Mouse (Mus musculus): ENCODE data around the gene Haus7.
A peak's percentile ranks its signal among the peaks of the same experiment; 100 is the strongest.

Haus7 gene

DNA sequence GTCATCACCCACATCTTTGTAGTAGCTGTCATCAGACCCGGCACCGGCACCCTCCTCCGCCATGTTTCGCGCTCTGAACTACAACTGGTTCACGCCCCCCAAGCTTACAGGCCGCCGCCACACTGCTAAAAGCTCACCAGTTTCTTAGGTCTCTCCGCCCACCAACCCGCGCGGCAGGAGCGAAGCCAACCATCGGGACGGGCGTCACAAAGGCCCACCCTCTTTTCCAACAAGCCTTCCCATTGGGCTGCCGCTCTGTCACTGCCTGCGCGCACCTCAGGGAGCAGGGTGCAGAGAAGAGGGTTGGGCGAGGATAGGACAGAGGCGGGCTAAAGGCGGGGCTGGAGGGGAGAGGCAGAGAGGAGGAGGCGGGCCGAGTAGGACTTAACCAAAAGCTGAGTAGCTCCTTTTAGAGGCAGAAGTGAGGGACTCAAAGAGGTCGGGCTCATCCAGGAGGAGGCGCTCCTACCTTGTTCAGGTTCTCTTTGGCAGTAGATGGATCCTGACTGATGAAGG lies at the start of gene Haus7:
TSS of gene Haus7 (minus strand) at position 168 of the 516 bp plus-strand sequence.
- peak; percentile 97 for DNase-seq (ENCODE audit: inconsistent ontology term)

DNA sequence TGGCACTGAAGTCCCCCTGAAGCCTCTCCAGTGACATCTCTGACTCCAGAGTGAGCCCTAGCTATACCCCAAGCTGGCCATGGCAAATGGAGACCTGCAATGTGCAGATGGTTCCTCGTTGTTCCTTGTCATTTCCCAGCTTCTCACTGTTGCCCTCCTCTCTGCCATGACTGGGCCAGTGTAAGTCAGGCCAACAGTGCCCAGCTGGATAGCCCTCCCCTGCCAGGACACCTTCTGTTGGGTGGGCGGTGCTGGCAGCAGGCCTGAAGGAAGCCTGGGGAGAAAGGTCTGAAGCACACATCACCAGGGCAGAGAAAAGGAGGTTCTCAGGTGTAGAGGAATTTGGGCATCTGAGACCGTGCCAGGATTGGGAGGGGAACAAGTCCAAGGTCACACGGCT lies 47.7 kb upstream of the Haus7 start:
- DNase-seq (ENCODE audit: inconsistent ontology term), result no peak

DNA sequence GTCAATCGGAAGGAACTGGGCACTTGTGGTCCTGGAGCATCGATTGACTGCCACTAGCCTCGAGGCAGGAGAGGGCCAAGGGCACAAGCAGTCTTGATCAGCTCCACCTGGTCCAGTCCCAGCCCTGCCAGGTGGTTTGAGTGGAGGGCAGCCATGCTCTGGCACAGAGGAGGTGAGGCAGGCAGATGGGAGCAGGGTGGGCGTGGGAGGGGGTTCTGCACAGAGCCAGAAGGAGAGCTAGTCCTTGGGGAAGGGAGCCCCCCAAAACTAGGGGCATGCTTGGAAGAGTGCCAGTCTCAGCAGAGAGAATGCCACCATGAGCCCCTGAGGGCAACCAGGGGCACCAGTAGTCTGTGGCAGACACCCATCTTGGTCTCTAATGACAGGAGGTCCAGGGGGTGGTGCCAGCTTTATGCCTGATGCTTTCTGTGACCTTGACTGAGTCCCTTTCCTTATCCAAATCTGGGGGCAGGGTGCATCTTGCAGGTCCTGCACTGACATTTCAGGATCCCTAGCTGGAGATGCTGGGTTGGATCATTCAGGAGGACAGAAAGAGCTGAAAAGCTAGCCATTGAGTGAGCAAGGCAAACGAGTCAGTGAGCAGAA lies 46.4 kb upstream of the Haus7 start:
- no peak for DNase-seq (ENCODE audit: inconsistent ontology term)

DNA sequence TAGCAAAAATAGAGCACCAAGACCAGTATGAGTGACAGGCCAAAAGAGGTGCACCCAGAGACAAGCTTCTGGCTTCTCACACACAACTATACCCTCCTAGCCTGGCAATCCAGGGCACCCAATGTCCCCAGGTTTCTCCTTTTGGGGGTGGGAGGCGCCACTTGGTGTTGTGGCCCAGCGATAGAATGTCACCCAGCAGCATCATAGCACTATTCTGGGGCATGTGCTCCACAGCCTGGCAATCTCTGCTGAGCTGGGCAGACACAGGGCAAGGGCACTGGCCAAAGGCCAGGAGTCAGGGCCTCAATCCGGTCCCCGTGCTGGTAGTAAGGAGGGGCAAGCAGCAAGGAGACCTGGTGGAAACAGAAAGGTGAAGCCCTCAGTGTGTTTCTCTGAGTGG lies 37.9 kb upstream of the Haus7 start:
- no peak for DNase-seq (ENCODE audit: inconsistent ontology term)

DNA sequence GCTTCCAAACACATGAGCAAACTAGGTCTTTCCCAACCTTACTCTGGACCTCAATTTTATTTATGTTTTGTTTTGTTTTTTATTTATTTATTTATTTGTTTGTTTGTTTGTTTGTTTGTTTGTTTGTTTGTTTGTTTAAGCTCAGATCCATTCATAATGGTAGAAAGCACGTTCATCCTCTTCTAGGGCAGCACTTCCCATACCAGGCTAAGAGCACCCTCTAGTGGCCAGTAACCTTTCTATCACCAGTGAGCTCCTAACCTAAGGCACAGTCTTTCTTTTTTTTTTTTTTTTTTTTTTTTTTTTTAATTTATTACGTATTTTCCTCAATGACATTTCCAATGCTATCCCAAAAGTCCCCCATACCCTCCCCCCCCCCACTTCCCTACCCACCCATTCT lies 34.7 kb upstream of the Haus7 start:
- peak; percentile 74 for DNase-seq (ENCODE audit: inconsistent ontology term)

DNA sequence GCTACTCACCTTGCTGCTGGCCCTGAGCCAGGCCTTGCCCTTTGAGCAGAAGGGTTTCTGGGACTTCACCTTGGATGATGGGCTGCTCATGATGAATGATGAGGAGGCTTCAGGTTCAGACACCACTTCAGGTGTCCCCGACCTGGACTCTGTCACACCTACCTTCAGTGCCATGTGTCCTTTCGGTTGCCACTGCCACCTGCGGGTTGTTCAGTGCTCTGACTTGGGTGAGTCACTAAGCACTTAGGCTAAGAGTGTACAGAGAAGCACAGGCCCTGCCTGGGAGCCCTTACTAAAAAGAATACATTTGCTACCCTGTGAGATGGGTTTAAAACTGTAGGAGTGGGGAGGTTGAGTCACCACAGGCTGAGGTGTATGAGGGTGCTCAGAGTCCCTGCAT lies 32.0 kb upstream of the Haus7 start:
- DNase-seq (ENCODE audit: inconsistent ontology term), result no peak

DNA sequence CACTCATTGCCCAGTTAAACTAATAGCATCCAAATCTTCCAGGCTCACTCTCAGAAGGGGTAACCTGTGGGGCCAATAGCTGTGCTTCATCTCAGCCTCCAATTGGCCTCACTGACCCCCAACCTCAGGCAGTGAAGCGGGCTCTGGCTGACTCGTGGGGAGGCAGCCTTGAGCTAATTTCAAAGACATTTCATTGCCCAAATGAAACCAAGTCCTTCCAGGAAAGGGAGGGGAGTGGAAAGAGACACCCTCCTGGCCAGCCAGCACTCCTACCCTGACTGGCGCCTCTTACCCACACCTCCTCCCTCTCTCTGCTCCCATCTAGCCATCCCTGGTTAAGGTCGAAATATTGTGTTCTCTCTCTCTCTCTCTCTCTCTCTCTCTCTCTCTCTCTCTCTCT lies 31.3 kb upstream of the Haus7 start:
- no peak for DNase-seq (ENCODE audit: inconsistent ontology term)

DNA sequence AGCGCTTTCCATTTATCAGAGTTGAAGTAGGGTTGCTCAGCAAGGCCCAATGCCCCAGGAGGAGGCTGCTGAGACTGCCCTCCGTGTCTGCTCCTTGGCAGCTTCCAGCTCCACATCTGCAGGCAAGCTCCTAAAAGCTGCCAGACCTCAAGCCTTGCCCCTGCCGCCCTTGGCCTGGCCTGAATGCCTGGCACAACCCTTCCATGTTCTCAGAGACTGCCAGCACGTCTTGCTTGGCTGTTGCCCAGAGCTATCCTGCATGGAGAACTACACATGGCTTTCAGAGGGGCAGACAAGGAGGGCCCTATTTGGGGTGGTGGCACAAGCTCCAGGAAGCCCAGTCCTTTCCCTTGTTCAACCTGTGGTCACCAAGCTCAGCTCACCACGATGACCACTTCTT lies 28.1 kb upstream of the Haus7 start:
- peak; percentile 57 for DNase-seq (ENCODE audit: inconsistent ontology term)

DNA sequence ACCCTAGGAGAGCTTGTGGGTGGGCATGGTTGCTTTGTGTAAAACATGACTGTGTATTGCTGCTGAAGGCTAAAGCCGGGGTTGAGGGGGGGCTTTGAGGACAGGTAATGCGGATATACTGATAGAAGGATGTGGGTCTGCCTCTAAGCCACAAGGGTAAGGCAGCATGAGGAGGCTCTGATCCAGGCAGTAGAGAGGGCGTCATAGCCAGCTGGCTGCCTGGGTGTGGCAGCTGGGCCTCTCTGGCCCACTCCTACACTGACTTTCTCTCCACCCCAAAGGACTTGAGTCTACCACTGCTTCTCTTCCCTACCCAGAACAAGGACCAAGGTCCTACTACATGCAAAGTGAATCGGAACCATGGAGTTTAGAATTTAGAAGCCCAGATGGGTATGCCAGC lies 26.0 kb upstream of the Haus7 start:
- no peak for DNase-seq (ENCODE audit: inconsistent ontology term)

DNA sequence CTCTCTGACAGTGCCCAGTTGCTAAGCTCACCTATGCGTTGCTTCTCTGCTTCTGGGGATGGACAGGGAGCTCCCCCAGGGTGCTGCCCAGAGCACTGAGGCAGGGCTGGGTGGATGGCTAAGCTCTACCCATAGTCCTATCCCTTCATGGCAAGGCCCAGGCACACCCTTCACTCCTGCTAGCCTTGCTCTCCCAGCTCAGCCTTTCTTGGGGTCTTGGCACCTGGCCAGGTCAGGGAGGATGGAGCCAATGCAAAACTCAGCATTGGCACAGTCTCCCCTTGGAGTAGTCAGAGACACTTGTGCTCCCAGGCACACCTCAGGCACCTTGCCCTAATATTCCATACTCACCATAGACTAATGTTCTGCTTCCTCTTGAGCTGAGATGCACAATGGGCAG lies 25.2 kb upstream of the Haus7 start:
- no peak for DNase-seq (ENCODE audit: inconsistent ontology term)

DNA sequence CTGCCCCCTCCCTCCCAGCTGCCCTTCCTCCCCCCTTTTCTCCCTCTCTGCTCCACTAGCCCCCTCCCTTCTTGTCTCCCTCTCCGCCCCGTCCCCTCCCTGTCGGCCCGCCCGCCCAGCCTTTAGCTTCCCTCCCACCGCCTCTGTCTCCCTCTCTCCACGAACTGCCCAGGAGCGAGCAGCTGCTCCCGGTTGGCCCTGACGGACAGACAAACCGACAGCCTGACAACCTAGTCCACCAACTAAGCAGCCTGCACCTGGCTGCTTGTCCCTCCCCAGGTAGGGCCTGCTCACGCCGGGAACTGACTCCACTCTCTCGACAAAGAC lies 24.6 kb upstream of the Haus7 start, which contains the start of gene Bgn:
TSS of gene Bgn (plus strand) at position 119 of the 327 bp plus-strand sequence.
- DNase-seq (ENCODE audit: inconsistent ontology term), result no peak

DNA sequence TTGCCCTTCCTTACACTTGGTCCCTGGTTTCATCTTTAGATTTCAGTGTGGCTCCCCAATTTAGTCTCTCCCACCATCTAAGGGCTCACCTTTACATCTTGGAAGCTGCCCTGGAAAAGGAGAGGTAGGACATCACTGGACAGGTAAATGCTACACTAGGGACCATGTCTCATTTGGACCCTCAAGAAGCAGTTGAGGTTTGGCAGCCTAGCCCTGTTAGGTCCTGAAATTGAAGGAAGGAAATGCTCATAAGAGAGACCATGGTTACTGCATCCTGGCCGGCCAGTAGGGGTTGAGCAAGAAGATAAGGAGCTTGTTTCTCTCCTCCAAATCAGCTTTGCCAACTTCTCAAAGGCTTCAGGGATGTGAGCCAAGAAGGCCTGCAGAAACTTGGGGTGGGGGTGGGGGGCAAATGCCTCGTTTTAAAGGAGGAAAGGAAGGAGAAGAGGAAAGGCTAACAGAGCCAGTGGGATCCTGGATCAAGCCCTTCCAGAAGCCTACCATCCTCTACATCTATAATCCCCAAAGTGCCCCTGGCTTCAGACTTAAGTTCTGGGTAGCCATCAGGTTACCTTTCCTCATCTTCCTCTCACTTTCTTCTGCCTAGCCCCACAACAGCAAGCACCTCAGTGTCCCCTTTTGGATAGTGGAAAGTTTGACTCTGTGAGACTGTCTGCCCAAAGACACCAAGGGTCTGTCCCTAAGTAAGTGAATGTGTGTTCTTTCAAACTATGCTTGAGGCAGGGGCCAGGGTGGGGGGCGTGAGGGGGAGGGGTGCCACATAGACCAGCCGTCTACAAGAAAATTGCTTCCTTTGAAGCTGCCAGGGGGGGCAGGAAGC lies 24.0 kb upstream of the Haus7 start:
- no peak for DNase-seq (ENCODE audit: inconsistent ontology term)

DNA sequence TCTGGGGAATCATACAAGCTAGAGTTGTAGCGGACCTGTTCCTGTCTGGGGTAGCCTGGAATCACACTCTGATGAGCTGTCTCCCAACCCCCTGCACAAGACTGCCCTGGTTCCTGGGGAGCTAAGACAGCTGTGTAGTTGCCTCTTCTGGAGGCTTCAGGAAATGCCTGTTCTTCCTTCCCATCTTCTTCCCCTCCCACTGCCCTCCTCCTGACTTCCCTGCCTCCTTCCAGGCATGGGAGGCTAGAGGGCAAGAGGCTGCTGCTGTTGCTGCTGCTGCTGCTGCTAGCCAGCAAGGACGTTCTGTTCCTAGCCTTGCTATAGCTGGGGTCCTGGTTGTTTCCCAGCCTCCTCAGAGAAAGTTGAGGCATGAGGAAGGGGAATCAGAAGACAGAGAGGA lies 21.5 kb upstream of the Haus7 start:
- no peak for DNase-seq (ENCODE audit: inconsistent ontology term)

DNA sequence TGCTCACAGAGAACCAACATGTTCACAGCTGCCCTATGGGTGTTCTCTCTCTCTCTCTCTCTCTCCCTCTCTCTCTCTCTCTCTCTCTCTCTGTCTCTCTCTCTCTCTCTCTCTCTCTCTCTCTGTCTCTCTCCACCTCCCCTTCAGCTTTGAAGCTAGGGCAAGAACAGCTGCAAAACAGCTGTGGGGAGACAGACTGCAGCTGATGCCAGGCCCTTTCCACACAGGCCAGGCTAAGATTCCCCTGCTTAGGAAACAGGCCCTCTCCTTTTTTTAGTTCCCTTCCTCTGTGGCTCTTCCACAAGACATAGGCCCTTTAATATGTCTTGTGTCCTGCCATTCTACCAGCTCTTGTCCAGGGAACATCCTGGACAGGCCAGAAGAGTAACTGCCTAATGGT lies 20.8 kb upstream of the Haus7 start:
- DNase-seq (ENCODE audit: inconsistent ontology term), result no peak

DNA sequence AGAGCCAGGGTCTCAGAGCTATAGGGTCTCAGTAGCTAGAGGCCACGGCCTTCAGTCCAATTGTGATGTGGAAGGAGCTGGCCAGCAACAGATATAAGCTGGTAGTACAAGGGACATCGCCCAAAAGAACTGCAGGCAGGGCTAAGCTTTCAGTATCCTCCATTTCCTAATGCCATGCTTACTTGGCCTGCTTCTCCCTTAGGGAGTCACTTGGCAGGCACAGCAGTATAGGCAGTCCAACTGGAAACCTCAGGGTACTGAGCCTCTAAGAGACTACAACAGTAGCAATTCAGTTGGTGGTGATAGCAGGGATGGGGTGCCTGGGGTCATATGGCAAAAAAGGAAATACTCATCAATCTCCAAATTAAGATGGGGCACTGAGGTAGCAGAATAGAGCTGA lies 18.7 kb upstream of the Haus7 start:
- no peak for DNase-seq (ENCODE audit: inconsistent ontology term)

DNA sequence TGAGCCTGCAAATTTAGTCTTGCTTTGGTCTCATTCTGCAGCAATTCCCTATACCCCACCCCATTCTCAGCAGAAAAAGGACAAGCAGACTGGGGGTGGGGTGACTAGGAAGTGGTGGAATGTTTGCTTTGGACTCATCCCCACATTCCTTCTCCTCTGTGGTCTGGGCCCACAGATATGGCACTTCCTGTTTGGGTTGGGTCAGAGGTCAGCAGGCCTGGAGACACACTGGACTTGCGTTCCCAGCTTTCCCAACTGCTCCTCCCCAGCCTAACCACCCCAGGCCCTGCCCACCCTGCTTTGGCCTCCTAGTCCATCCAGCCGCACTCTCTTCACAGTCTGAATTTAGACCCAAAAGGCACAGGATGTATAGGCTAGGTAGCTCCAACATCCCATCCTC lies 17.8 kb upstream of the Haus7 start:
- DNase-seq (ENCODE audit: inconsistent ontology term), result peak; percentile 86

DNA sequence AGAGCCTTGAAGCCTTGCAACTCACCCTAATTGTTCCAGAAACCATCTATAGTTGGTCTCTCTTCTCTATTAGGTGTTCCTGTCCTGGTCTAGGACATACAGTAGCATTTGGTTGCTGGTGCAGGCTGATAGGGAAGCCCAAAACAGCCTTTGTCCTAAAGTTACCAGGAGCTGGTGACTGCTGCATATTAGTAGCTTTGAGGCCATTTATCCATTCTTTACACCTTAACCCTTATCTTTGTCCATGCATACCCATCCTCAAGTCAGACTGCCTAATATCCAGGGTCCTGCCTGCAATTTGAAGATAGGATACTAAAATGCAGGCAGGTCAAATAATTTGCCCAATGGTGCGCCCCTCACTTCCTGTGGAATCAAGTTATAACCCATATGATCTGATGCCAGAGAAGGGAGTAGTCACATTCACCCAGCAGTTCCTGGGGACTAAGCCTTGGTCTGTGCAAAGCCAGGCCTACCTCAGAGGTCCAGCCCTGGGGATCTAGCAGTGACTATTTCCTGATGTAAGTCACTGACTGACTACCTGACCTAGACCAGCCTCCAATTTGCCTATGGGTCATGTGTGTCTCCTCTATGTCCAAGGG lies 16.9 kb upstream of the Haus7 start:
- no peak for DNase-seq (ENCODE audit: inconsistent ontology term)

DNA sequence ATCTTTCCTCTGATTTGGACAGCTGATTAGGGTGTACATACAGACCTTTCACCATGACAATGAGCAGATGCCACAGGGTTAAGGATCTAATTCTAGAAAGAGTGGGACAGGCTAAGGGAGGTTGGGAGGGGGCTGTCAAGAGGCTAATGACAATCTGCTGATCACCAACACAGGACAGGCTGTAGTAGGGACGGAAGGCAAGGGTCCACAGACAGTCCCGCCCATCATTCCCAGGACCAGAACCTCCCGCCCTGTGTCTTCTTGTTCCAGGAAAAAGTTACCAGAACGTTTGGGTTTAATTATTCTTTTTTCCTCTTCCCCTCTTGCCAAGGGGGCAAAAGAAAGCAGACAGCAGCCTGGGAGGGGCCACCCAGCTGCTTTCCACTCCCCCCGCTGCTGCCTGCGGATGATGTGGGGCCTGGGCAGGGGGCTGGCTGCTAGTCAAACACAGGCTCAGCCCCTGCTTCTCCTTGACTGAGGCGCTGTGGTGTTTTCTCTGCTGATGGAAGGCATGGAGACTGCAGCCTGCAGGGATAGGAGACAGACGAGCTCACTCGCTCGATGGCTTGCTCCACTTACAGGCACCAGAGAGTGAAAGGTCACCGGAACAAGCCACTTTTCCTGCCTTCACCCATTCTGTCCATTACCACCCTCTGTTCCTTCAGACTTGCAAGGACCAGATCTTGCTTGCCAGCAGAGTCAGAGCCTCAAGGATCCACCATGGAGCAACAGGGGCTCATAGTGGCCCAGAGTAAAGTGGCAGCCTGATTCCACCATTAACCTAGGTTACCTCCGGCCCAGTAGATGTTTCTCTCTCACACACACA lies 15.7 kb upstream of the Haus7 start:
- DNase-seq (ENCODE audit: inconsistent ontology term), result no peak

DNA sequence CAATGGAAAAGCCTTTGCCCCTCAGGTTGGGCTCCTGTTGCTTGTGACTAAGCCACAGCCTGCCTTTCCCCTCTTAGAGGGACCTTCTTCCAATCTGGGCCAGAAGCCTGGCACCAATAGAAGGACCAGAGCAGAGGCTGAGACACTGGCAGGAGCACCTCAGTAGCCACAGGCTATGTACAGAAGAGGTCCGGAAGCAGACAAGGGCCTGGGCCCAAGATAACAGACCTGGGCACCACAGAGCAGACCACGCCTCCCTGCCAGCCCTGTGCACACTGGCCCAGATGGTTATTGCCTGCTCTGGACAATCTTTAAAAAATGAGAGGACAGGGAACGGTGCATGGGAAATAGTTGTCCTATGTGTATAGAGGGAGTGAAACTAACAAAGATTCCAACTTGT lies 12.9 kb upstream of the Haus7 start:
- no peak for DNase-seq (ENCODE audit: inconsistent ontology term)

DNA sequence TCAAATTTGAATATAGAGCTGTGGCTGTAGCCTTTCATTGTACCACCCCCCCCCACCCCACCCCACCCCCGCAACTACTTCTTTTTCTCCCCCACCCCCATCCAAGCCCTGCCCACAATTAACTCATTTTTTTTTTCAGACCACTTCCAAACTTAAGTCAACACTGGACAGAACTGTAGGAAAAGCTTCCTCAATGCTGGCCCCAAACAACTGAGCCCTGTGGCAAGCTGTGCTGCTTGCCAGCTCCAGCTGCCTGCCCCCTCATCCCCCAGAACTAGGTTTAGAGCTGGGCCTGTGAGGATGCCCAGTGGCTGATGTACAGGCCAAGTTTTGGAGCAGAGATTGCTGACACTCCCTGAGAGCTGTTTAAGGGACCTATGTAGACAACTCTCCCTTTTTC lies 9.9 kb upstream of the Haus7 start:
- DNase-seq (ENCODE audit: inconsistent ontology term), result no peak

DNA sequence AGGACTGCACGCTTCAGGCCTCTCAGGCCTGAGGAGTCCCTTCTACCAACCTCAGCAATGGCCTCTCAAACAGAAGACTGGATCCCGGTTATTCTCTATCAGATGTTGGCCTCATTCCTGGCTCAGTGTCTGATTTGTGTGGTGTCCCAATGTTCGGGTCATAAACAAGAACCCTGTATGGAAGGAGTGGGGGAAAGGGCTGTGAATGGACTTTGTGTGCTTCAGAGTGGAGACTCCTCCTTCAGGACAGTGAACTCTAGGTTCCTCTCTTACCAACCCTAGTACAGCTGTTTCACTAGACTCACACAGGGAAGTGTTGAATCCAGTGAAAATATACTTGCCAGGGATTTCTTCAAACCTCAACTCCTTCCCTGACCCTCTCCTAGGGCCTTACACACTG lies 9.5 kb upstream of the Haus7 start:
- DNase-seq (ENCODE audit: inconsistent ontology term), result no peak
